ENCODE assay signal across 18 mouse cellular contexts in the genomic region with DNA sequence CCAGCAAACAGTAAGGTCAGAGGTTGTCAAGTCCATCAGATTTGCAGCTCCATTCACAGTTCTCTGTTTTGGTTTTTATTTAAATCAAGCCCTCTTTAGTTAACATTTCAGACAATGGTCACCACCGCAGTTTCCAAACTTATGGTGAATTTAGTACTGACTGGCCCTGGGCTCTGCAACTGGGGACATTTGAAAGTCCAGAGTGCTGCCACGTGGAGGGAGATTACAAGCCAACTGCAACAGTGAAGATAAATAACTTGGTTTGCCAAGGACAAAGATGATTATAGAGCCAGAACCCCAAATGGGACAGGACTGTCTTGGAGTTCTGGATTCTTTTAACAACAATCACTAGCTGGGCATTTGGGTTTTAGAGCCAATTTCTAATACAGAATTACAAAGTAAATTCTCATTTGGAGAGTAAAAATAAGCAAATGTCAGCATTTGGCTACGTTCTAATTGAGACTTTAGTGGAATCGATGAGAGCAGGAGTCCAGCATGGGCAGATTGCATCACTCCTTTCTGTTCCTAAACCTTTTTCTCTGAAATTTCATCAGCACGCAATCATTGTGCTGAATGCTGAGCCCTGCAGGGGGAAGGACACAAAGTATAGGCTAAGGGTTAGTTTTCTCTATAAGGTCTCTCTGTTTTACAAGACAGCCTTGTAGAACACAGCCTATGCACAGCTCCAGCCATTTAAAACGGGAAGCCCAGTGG.
DNase-seq lines count a peak whose midpoint lies in the region; ATAC-seq lines count a peak whose summit lies in the region.
"Had no signal": no experiment of that assay in that cellular context is flagged by ENCODE, and none has a peak within 500 bp of the region (broad histone marks: within the 10 kb centered on the region; RNA-seq: fewer than 3 reads in every experiment).

No protein-coding gene starts in this region.

- ATAC-seq in liver, embryonic 15.5 days (ENCODE audit: insufficient read depth), result peak; percentile 68
- no peak for ATAC-seq in liver, embryonic 12.5 days
- ATAC-seq: forebrain, embryonic 16.5 days had no signal

- WGBS in heart, embryonic 10.5 days, result 73% methylated on average over 6 of the region's 6 CpGs
- WGBS in liver, embryonic 15.5 days (ENCODE audit: insufficient replicate concordance), result 53% methylated on average over 6 of the region's 6 CpGs
- 61% methylated on average over 6 of the region's 6 CpGs for WGBS in liver, embryonic 12.5 days (ENCODE audit: insufficient replicate concordance)
- WGBS in forebrain, embryonic 10.5 days, result 85% methylated on average over 6 of the region's 6 CpGs

- no peaks in the 10 kb centered on the region for H3K27me3 ChIP-seq in heart, embryonic 10.5 days (ENCODE audit: insufficient read depth, poor library complexity, severe bottlenecking)
- H3K27me3 ChIP-seq in liver, embryonic 15.5 days, result no peaks in the 10 kb centered on the region
- H3K27me3 ChIP-seq in liver, embryonic 12.5 days (replicated peaks), result no peaks in the 10 kb centered on the region
- no peaks in the 10 kb centered on the region for H3K27me3 ChIP-seq in forebrain, embryonic 10.5 days (ENCODE audit: poor library complexity, severe bottlenecking)
- H3K27me3 ChIP-seq: embryonic facial prominence, embryonic 13.5 days; limb, embryonic 12.5 days; midbrain, embryonic 12.5 days; neural tube, embryonic 13.5 days had no signal

- no peak overlapping the region for H3K9ac ChIP-seq in liver, embryonic 15.5 days
- no peak overlapping the region for H3K9ac ChIP-seq in liver, embryonic 12.5 days
- H3K9ac ChIP-seq: embryonic facial prominence, embryonic 13.5 days; limb, embryonic 12.5 days; lung, embryonic 14.5 days; midbrain, embryonic 12.5 days; neural tube, embryonic 13.5 days had no signal

- DNase-seq in adrenal gland, adult 2 months, result peak; percentile 49
- no peak for DNase-seq in adrenal gland, postnatal 4 days (ENCODE audit: low spot score in 2 of 2)
- DNase-seq in heart, adult 18-20 months, result peak; percentile 43 to 44
- no peak for DNase-seq in heart, embryonic 10.5 days (ENCODE audit: low spot score)
- peak; percentile 26 for DNase-seq in skeletal muscle tissue, adult 2 months (ENCODE audit: low read depth, low spot score)
- DNase-seq in forebrain, embryonic 10.5 days (ENCODE audit: extremely low spot score, low spot score), result no peak
- DNase-seq: cerebellum, adult 9-11 months; kidney, adult 11 months; lung, embryonic 14.5 days; right cerebral cortex, adult 18-20 months; thymus, postnatal 25 days had no signal

- no peak overlapping the region for H3K4me2 ChIP-seq in liver, embryonic 15.5 days
- no peak overlapping the region for H3K4me2 ChIP-seq in liver, embryonic 12.5 days
- H3K4me2 ChIP-seq: embryonic facial prominence, embryonic 13.5 days; limb, embryonic 12.5 days; lung, embryonic 14.5 days; midbrain, embryonic 12.5 days; neural tube, embryonic 13.5 days had no signal

- H3K27ac ChIP-seq in heart, embryonic 10.5 days, result no peak overlapping the region
- H3K27ac ChIP-seq in liver, embryonic 15.5 days (replicated peaks), result no peak overlapping the region
- no peak overlapping the region for H3K27ac ChIP-seq in liver, embryonic 12.5 days
- no peak overlapping the region for H3K27ac ChIP-seq in forebrain, embryonic 10.5 days
- H3K27ac ChIP-seq: embryonic facial prominence, embryonic 13.5 days; limb, embryonic 12.5 days; midbrain, embryonic 12.5 days; neural tube, embryonic 13.5 days had no signal

- no peak overlapping the region for H3K4me3 ChIP-seq in heart, embryonic 10.5 days
- no peak overlapping the region for H3K4me3 ChIP-seq in liver, embryonic 15.5 days (replicated peaks)
- no peak overlapping the region for H3K4me3 ChIP-seq in liver, embryonic 12.5 days
- no peak overlapping the region for H3K4me3 ChIP-seq in forebrain, embryonic 10.5 days
- H3K4me3 ChIP-seq: embryonic facial prominence, embryonic 13.5 days; limb, embryonic 12.5 days; midbrain, embryonic 12.5 days; neural tube, embryonic 13.5 days had no signal

- H3K4me1 ChIP-seq in heart, embryonic 10.5 days, result no peaks in the 10 kb centered on the region
- no peaks in the 10 kb centered on the region for H3K4me1 ChIP-seq in liver, embryonic 15.5 days (replicated peaks)
- H3K4me1 ChIP-seq in liver, embryonic 12.5 days, result no peaks in the 10 kb centered on the region
- H3K4me1 ChIP-seq in forebrain, embryonic 10.5 days, result no peaks in the 10 kb centered on the region
- H3K4me1 ChIP-seq: embryonic facial prominence, embryonic 13.5 days; limb, embryonic 12.5 days; midbrain, embryonic 12.5 days; neural tube, embryonic 13.5 days had no signal

- no peaks in the 10 kb centered on the region for H3K9me3 ChIP-seq in heart, embryonic 10.5 days
- no peaks in the 10 kb centered on the region for H3K9me3 ChIP-seq in liver, embryonic 15.5 days (replicated peaks)
- H3K9me3 ChIP-seq in liver, embryonic 12.5 days (replicated peaks), result no peaks in the 10 kb centered on the region
- H3K9me3 ChIP-seq in forebrain, embryonic 10.5 days, result no peaks in the 10 kb centered on the region
- H3K9me3 ChIP-seq: embryonic facial prominence, embryonic 13.5 days; limb, embryonic 12.5 days; midbrain, embryonic 12.5 days; neural tube, embryonic 13.5 days had no signal

- no peaks in the 10 kb centered on the region for H3K36me3 ChIP-seq in heart, embryonic 10.5 days
- H3K36me3 ChIP-seq in liver, embryonic 15.5 days (replicated peaks), result no peaks in the 10 kb centered on the region
- no peaks in the 10 kb centered on the region for H3K36me3 ChIP-seq in liver, embryonic 12.5 days
- no peaks in the 10 kb centered on the region for H3K36me3 ChIP-seq in forebrain, embryonic 10.5 days (replicated peaks)
- H3K36me3 ChIP-seq: embryonic facial prominence, embryonic 13.5 days; limb, embryonic 12.5 days; midbrain, embryonic 12.5 days; neural tube, embryonic 13.5 days had no signal

Comparison
In these comparisons a context has a peak if more than half of its experiments do, and no peak if none do; other contexts are left out.
1. DNase-seq: peak in adrenal gland, adult 2 months (single experiment), heart, adult 18-20 months (2 of 2) and skeletal muscle tissue, adult 2 months (single experiment); none in adrenal gland, postnatal 4 days (0 of 2), heart, embryonic 10.5 days (single experiment) and forebrain, embryonic 10.5 days (single experiment).